8 mouse cellular contexts compared by ENCODE assay signal in the genomic region with DNA sequence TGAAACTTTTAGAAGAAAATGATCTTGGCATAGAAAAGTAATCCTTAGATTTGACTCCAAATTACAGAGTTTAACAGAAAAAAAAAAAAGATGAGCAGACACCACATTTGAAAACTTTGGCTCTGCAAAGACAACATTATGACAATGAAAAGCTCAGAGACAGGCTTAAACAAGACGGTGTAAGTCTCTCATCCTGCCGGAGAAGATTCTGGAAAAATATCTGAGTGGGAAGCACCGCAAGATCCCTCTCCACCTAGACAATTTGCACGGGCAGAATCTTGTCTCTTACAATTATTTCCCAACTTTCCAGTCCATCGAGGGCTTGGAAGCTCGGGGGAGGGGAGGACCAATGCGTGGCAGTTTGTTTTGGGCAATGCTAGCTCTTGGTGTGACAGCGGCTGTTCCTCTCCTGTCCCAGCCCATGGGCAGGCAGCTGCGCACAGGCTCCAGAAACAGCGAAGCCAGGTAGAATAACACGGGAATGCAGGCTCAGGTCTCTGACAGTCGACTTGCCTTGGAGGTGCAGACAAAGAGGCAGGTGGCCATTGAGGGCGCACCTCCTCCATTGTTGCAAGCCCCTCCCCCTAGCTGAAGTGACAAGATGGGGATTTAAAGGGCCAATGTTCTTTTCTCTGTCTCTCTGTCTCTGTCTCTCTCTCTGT. TPM values are rescaled to one million over a fixed set of nuclear protein-coding genes. Genes with fewer than 3 reads are reported as not detected.
DNase-seq lines count a peak whose midpoint lies in the region; ATAC-seq and TF ChIP-seq lines count a peak whose summit lies in the region.

No protein-coding gene starts in this region.

- peak; percentile 74 for DNase-seq in ES-CJ7 (ENCODE audit: low read depth, low spot score)
- DNase-seq in brain, adult 2 months (ENCODE audit: low read depth, low spot score) = peak; percentile 86
- DNase-seq in forebrain, embryonic 11.5 days (ENCODE audit: low spot score) = peak; percentile 75
- DNase-seq in heart, postnatal 4 days = peak; percentile 50
- peak; percentile 59 for DNase-seq in layer of hippocampus, adult 2 months (ENCODE audit: low spot score in 2 of 2)
- peak; percentile 72 for DNase-seq in lung, embryonic 14.5 days
- DNase-seq in ovary, postnatal 10 days (ENCODE audit: low spot score) = peak; percentile 63
- peak; percentile 50 to 58 for DNase-seq in urinary bladder, postnatal 36 days (ENCODE audit: low spot score in 2 of 2)

- H3K36me3 ChIP-seq in forebrain, embryonic 11.5 days (ENCODE audit: control insufficient read depth, insufficient read depth, low read length) = no peaks in the 10 kb centered on the region
- no peaks in the 10 kb centered on the region for H3K36me3 ChIP-seq in lung, embryonic 14.5 days (ENCODE audit: insufficient read depth)

- no peaks in the 10 kb centered on the region for H3K27me3 ChIP-seq in forebrain, embryonic 11.5 days (ENCODE audit: control insufficient read depth, insufficient read depth, low read length)
- no peaks in the 10 kb centered on the region for H3K27me3 ChIP-seq in lung, embryonic 14.5 days (ENCODE audit: insufficient read depth, low read length)

- WGBS in forebrain, embryonic 11.5 days = 6% methylated on average over 13 of the region's 13 CpGs
- 3% methylated on average over 13 of the region's 13 CpGs for WGBS in lung, embryonic 14.5 days

- peak overlapping the region; percentile 69 for H3K9ac ChIP-seq in forebrain, embryonic 11.5 days (ENCODE audit: low read length)
- peak overlapping the region; percentile 53 for H3K9ac ChIP-seq in lung, embryonic 14.5 days

- H3K9me3 ChIP-seq in forebrain, embryonic 11.5 days (ENCODE audit: control insufficient read depth, low read length) = no peaks in the 10 kb centered on the region; the same call in 1 of the 2 replicates
- H3K9me3 ChIP-seq in lung, embryonic 14.5 days (ENCODE audit: low read depth, low read length) = no peaks in the 10 kb centered on the region

- H3K4me3 ChIP-seq in forebrain, embryonic 11.5 days (ENCODE audit: low read depth, low read length) = peak overlapping the region; percentile 44
- H3K4me3 ChIP-seq in layer of hippocampus, adult 2 months = peak overlapping the region; percentile 62
- H3K4me3 ChIP-seq in lung, embryonic 14.5 days (ENCODE audit: low read depth, low read length) = peak overlapping the region; percentile 44

- H3K4me2 ChIP-seq in forebrain, embryonic 11.5 days (ENCODE audit: low read depth, low read length, severe bottlenecking) = peak overlapping the region; percentile 81
- peak overlapping the region; percentile 71 for H3K4me2 ChIP-seq in lung, embryonic 14.5 days

- peak overlapping the region; percentile 66 for H3K27ac ChIP-seq in forebrain, embryonic 11.5 days (ENCODE audit: low read depth, low read length)
- peak overlapping the region; percentile 91 for H3K27ac ChIP-seq in layer of hippocampus, adult 2 months
- H3K27ac ChIP-seq in lung, embryonic 14.5 days (ENCODE audit: low read depth) = peak overlapping the region; percentile 81

- TF ChIP-seq CTCF in layer of hippocampus, adult 2 months (conservative IDR thresholded peaks at IDR 0.05) = peak; percentile 28
- TF ChIP-seq CTCF in lung, embryonic 14.5 days (IDR thresholded peaks at IDR 0.05; ENCODE audit: low read depth) = no peak

- peaks cover 2% of the 10 kb centered on the region; the same call in 1 of the 2 replicates for H3K4me1 ChIP-seq in forebrain, embryonic 11.5 days (replicated peaks; ENCODE audit: control insufficient read depth, insufficient read depth, low read length)
- no peaks in the 10 kb centered on the region for H3K4me1 ChIP-seq in lung, embryonic 14.5 days (ENCODE audit: insufficient read depth)

- peak; percentile 51; the same call in 1 of the 2 replicates for ATAC-seq in forebrain, embryonic 11.5 days (replicated peaks; ENCODE audit: low FRiP score)
- peak; percentile 38 for ATAC-seq in lung, embryonic 14.5 days (ENCODE audit: insufficient read depth)

RNA-seq across cellular contexts. Expression of a gene that starts 23.2 kb away (rescaled TPM):
- polyA plus RNA-seq in forebrain, embryonic 11.5 days (2014; fragmentation: Nextera tagmentation; extraction: Ambion mirVana) = 43.2 and 44.6 TPM in 2 replicates
- total RNA-seq in heart, postnatal 4 days (2021) = 10 to 100 TPM; 36.7 to 37.7 TPM
- total RNA-seq in layer of hippocampus, adult 2 months (2021) = 10 to 100 TPM; 53.9 to 57.7 TPM
- polyA plus RNA-seq in lung, embryonic 14.5 days (2014; fragmentation: Nextera tagmentation; extraction: Ambion mirVana) = 33.3 and 34.3 TPM in 2 replicates

RNA-seq across cellular contexts. Expression of a gene that starts 35.9 kb away (rescaled TPM):
- polyA plus RNA-seq in forebrain, embryonic 11.5 days (2014; fragmentation: Nextera tagmentation; extraction: Ambion mirVana) = 42.3 and 52.1 TPM in 2 replicates
- 10 to 100 TPM; 17.5 to 18.3 TPM for total RNA-seq in heart, postnatal 4 days (2021)
- 10 to 100 TPM; 23.3 to 27.2 TPM for total RNA-seq in layer of hippocampus, adult 2 months (2021)
- 40.3 and 40.9 TPM in 2 replicates for polyA plus RNA-seq in lung, embryonic 14.5 days (2014; fragmentation: Nextera tagmentation; extraction: Ambion mirVana)

RNA-seq across cellular contexts. Expression of a gene that starts 57.6 kb away (rescaled TPM):
- polyA plus RNA-seq in forebrain, embryonic 11.5 days (2014; fragmentation: Nextera tagmentation; extraction: Ambion mirVana) = 4.7 and 5.2 TPM in 2 replicates
- 10 to 100 TPM; 43.1 to 46.0 TPM for total RNA-seq in heart, postnatal 4 days (2021)
- total RNA-seq in layer of hippocampus, adult 2 months (2021) = 10 to 100 TPM in 1 of 2 experiments, 1 to 10 TPM in 1; 9.4 to 10.0 TPM
- 9.3 and 11.4 TPM in 2 replicates for polyA plus RNA-seq in lung, embryonic 14.5 days (2014; fragmentation: Nextera tagmentation; extraction: Ambion mirVana)

Comparison
In these comparisons a context has a peak if more than half of its experiments do, and no peak if none do; other contexts are left out.
1. Peak in every context shown above with its lines: DNase-seq, ATAC-seq, H3K4me3 ChIP-seq and H3K27ac ChIP-seq.
2. RNA of a gene that starts 57.6 kb away (total RNA-seq): 43.1 to 46.0 TPM in heart, postnatal 4 days; 9.4 to 10.0 TPM in layer of hippocampus, adult 2 months; every median in the first group is over 4 times any median in the second.